Mouse (Mus musculus) MEL (cell line): ENCODE data around the gene Dgkg. TPM values are rescaled to one million over a fixed set of nuclear protein-coding genes. Genes with fewer than 3 reads are reported as not detected.

ENCODE experiments used
- DNase-seq: peaks from one replicate; pipeline ENCODE4 v3.0.0; 2011; ENCODE audit warnings: low read depth, low spot score
- H3K27ac ChIP-seq: 2 replicates; pipeline ENCODE4 v1.5.1; 2012; ENCODE audit warnings: low read depth, mild to moderate bottlenecking, control low read depth, low read length, moderate library complexity; ENCODE audit not compliant: control insufficient read depth
- H3K27me3 ChIP-seq, 2 experiments: fragments of 150-350 bp in 1 of 2; sonication (generic) in 1 of 2; 2 replicates each; pipeline ENCODE4 v1.6.1; 2012; ENCODE audit warnings: low read length in 2 of 2, mild to moderate bottlenecking in 2 of 2, improper control_type of control experiment in 1 of 2, moderate library complexity in 1 of 2; ENCODE audit not compliant: insufficient read depth in 2 of 2, control insufficient read depth in 1 of 2
- H3K36me3 ChIP-seq, 2 experiments: 2 replicates each; pipeline ENCODE4 v1.6.1; 2012 to 2014; ENCODE audit warnings: low read length in 2 of 2, improper control_type of control experiment in 1 of 2, inconsistent platforms in 1 of 2, mild to moderate bottlenecking in 1 of 2; ENCODE audit not compliant: insufficient read depth in 2 of 2, control insufficient read depth in 1 of 2
- H3K4me1 ChIP-seq, 2 experiments: fragments of 150-350 bp in 1 of 2; sonication (generic) in 1 of 2; 2 replicates each; pipeline ENCODE4 v1.6.1; 2012; ENCODE audit warnings: low read length in 2 of 2, improper control_type of control experiment in 1 of 2, mild to moderate bottlenecking in 1 of 2; ENCODE audit not compliant: insufficient read depth in 2 of 2, control insufficient read depth in 1 of 2
- H3K4me3 ChIP-seq, 2 experiments: fragments of 150-350 bp in 1 of 2; sonication (generic) in 1 of 2; 2 replicates each; pipeline ENCODE4 v1.5.1; 2012; ENCODE audit warnings: low read depth in 2 of 2, low read length in 2 of 2, mild to moderate bottlenecking in 2 of 2, moderate library complexity in 2 of 2, control low read depth in 1 of 2, improper control_type of control experiment in 1 of 2; ENCODE audit not compliant: control insufficient read depth in 1 of 2, insufficient read depth in 1 of 2
- H3K79me2 ChIP-seq: 2 replicates; pipeline ENCODE4 v1.6.1; 2012; ENCODE audit warnings: mild to moderate bottlenecking, low read length, moderate library complexity; ENCODE audit not compliant: control insufficient read depth, poor library complexity, insufficient read depth
- H3K9ac ChIP-seq: 2 replicates; pipeline ENCODE4 v1.6.1; 2012; ENCODE audit warnings: low read depth, mild to moderate bottlenecking, control low read depth, low read length, moderate library complexity; ENCODE audit not compliant: control insufficient read depth, poor library complexity, severe bottlenecking
- H3K9me3 ChIP-seq: fragments of 150-350 bp; sonication (generic); replicated peaks from 2 replicates; pipeline ENCODE4 v1.6.1; 2012; ENCODE audit warnings: mild to moderate bottlenecking, low read length, improper control_type of control experiment, moderate library complexity; ENCODE audit not compliant: insufficient read depth
- BHLHE40 ChIP-seq: IDR thresholded peaks from 2 replicates; pipeline ENCODE4 v1.6.1; 2012; ENCODE audit warnings: low read depth, mild to moderate bottlenecking, inconsistent platforms, low read length, improper control_type of control experiment, borderline replicate concordance
- CHD1 ChIP-seq: IDR thresholded peaks from 2 replicates; pipeline ENCODE4 v1.6.1; 2012; ENCODE audit warnings: low read depth, mild to moderate bottlenecking, inconsistent platforms, low read length, improper control_type of control experiment
- CHD2 ChIP-seq: IDR thresholded peaks from 2 replicates; pipeline ENCODE4 v1.6.1; 2011; ENCODE audit warnings: low read length, improper control_type of control experiment
- ELF1 ChIP-seq: IDR thresholded peaks from 2 replicates; pipeline ENCODE4 v1.6.1; 2014; ENCODE audit warnings: low read depth, mild to moderate bottlenecking, inconsistent platforms, low read length, improper control_type of control experiment, moderate library complexity
- EP300 ChIP-seq, 2 experiments: IDR thresholded peaks; 2 replicates each; pipeline ENCODE4 v1.6.1; 2011; ENCODE audit warnings: improper control_type of control experiment in 2 of 2, low read length in 2 of 2, low read depth in 1 of 2, mild to moderate bottlenecking in 1 of 2
- ETS1 ChIP-seq: IDR thresholded peaks from 2 replicates; pipeline ENCODE4 v1.6.1; 2012; ENCODE audit warnings: low read depth, mild to moderate bottlenecking, inconsistent platforms, low read length, improper control_type of control experiment, moderate library complexity
- GABPA ChIP-seq: IDR thresholded peaks from 2 replicates; pipeline ENCODE4 v1.6.1; 2012; ENCODE audit warnings: low read depth, mild to moderate bottlenecking, inconsistent platforms, low read length, improper control_type of control experiment, moderate library complexity
- HCFC1 ChIP-seq: IDR thresholded peaks from 2 replicates; pipeline ENCODE4 v1.6.1; 2012; ENCODE audit warnings: low read depth, mild to moderate bottlenecking, inconsistent platforms, low read length, improper control_type of control experiment, moderate library complexity
- JUND ChIP-seq: IDR thresholded peaks from 2 replicates; pipeline ENCODE4 v1.6.1; 2011; ENCODE audit warnings: low read depth, mild to moderate bottlenecking, improper control_type of control experiment, low read length
- KAT2A ChIP-seq: conservative IDR thresholded peaks from 2 replicates; pipeline ENCODE4 v1.6.1; 2012; ENCODE audit warnings: low read depth, low read length, improper control_type of control experiment, inconsistent platforms
- MAFK ChIP-seq: IDR thresholded peaks from 2 replicates; pipeline ENCODE4 v1.6.1; 2011; ENCODE audit warnings: low read depth, mild to moderate bottlenecking, low read length, improper control_type of control experiment, borderline replicate concordance
- MYB ChIP-seq: IDR thresholded peaks from 2 replicates; pipeline ENCODE4 v1.6.1; 2011; ENCODE audit warnings: mild to moderate bottlenecking, low read depth, low read length, improper control_type of control experiment
- NRF1 ChIP-seq: IDR thresholded peaks from 2 replicates; pipeline ENCODE4 v1.6.1; 2014; ENCODE audit warnings: low read depth, mild to moderate bottlenecking, inconsistent platforms, low read length, improper control_type of control experiment, moderate library complexity; ENCODE audit not compliant: poor library complexity, insufficient read depth, severe bottlenecking
- POLR2A ChIP-seq, 2 experiments: IDR thresholded peaks; 2 replicates each; pipeline ENCODE4 v1.6.1; 2011 to 2012; ENCODE audit warnings: low read length in 2 of 2, mild to moderate bottlenecking in 2 of 2, control low read depth in 1 of 2, improper control_type of control experiment in 1 of 2, low read depth in 1 of 2, moderate library complexity in 1 of 2; ENCODE audit not compliant: control insufficient read depth in 1 of 2, insufficient read depth in 1 of 2, poor library complexity in 1 of 2
- POLR2AphosphoS2 ChIP-seq: IDR thresholded peaks from 2 replicates; pipeline ENCODE4 v1.6.1; 2011; ENCODE audit warnings: low read length, improper control_type of control experiment
- RCOR1 ChIP-seq: IDR thresholded peaks from 2 replicates; pipeline ENCODE4 v1.6.1; 2012; ENCODE audit warnings: low read depth, mild to moderate bottlenecking, inconsistent platforms, low read length, improper control_type of control experiment
- SMC3 ChIP-seq: IDR thresholded peaks from 2 replicates; pipeline ENCODE4 v1.6.1; 2011; ENCODE audit warnings: low read depth, low read length, improper control_type of control experiment
- TCF12 ChIP-seq: IDR thresholded peaks from 2 replicates; pipeline ENCODE4 v1.6.1; 2014; ENCODE audit warnings: low read depth, mild to moderate bottlenecking, inconsistent platforms, low read length, improper control_type of control experiment, moderate library complexity
- USF2 ChIP-seq, 2 experiments: IDR thresholded peaks; 2 replicates each; pipeline ENCODE4 v1.6.1; 2011 to 2012; ENCODE audit warnings: improper control_type of control experiment in 2 of 2, low read length in 2 of 2, borderline replicate concordance in 1 of 2, inconsistent platforms in 1 of 2, low read depth in 1 of 2, mild to moderate bottlenecking in 1 of 2; ENCODE audit not compliant: insufficient read depth in 1 of 2
- ZC3H11A ChIP-seq: IDR thresholded peaks from 2 replicates; pipeline ENCODE4 v1.6.1; 2012; ENCODE audit warnings: low read depth, mild to moderate bottlenecking, inconsistent platforms, low read length, improper control_type of control experiment
- ZKSCAN1 ChIP-seq: IDR thresholded peaks from 2 replicates; pipeline ENCODE4 v1.6.1; 2012; ENCODE audit warnings: low read depth, mild to moderate bottlenecking, inconsistent platforms, low read length, improper control_type of control experiment, moderate library complexity
- ZMIZ1 ChIP-seq: IDR thresholded peaks from 2 replicates; pipeline ENCODE4 v1.6.1; 2012; ENCODE audit warnings: low read depth, mild to moderate bottlenecking, inconsistent platforms, low read length, improper control_type of control experiment, moderate library complexity
- ZNF384 ChIP-seq: IDR thresholded peaks from 2 replicates; pipeline ENCODE4 v1.6.1; 2012; ENCODE audit warnings: low read depth, mild to moderate bottlenecking, inconsistent platforms, low read length, improper control_type of control experiment
- polyA plus RNA-seq, 2 experiments: library from polyadenylated mRNA; stranded (reverse) in 1 of 2; unstranded in 1 of 2; fragments of >175 nt in 1 of 2; fragments of >200 nt in 1 of 2; gene quantifications; 2 replicates each; pipeline versions ENCODE4 v1.2.1 to v1.2.4; 2012; ENCODE audit warnings: low replicate concordance in 2 of 2, low read depth in 1 of 2; ENCODE audit not compliant: insufficient read length in 2 of 2, insufficient read depth in 1 of 2, missing spikeins in 1 of 2
- total RNA-seq: library from RNA; depleted of rRNA; stranded (reverse); fragments of 300-350 nt; gene quantifications from 2 replicates; pipeline ENCODE4 v1.2.3, GENCODE M21; 2012

Gene Dgkg
- total and polyA plus RNA-seq, 3 experiments: not detected

GRCm38 (mm10) chr16:22531041-22531440 lies 126.0 kb downstream of the Dgkg start:
- no peak for DNase-seq
- Histone ChIP-seq H3K9ac (no peak overlapping the region), H3K4me1 (no peaks in the 10 kb centered on the region), H3K79me2 (no peaks in the 10 kb centered on the region), H3K36me3 (no peaks in the 10 kb centered on the region), H3K9me3 (no peaks in the 10 kb centered on the region), H3K4me3 (no peak overlapping the region), H3K27me3 (no peaks in the 10 kb centered on the region), H3K27ac (no peak overlapping the region)
- TF ChIP-seq ELF1 (no peak), NRF1 (no peak), BHLHE40 (no peak), CHD1 (no peak), ZNF384 (no peak), ZKSCAN1 (no peak), POLR2AphosphoS2 (no peak), RCOR1 (no peak), TCF12 (no peak), EP300 (IDR thresholded peaks at IDR 0.05; ENCODE audit: low read depth in 1 of 2, low read length in 2 of 2) (no peak), SMC3 (no peak), ZC3H11A (no peak), MYB (no peak), USF2 (IDR thresholded peaks at IDR 0.05; ENCODE audit: borderline replicate concordance in 1 of 2, insufficient read depth in 1 of 2, low read depth in 1 of 2, low read length in 2 of 2) (no peak), GABPA (no peak), POLR2A (IDR thresholded peaks at IDR 0.05; ENCODE audit: control insufficient read depth in 1 of 2, insufficient read depth in 1 of 2, low read depth in 1 of 2, low read length in 2 of 2, poor library complexity in 1 of 2) (no peak), MAFK (no peak)

DNA sequence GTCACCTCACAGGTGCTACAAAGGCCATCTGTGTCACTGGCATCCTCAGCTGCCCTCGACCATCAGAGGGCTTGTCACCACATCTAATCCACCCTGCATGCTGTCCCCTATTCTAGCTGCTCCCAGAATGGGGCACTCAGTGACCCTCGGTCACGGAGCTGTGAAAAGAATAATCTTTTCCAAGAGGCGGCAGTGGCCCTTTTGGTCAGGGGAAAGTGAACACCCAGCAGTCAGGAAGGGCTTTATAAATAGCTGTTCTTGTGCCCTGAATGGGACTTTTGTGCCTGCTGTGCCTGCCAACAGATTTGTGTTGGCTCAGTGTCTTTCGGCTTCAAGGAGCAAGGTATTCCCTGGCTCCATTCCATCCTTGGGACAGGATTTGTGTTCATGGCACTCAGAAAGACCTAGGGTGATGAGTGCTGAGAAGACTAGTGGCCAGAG lies 129.5 kb downstream of the Dgkg start:
- Histone ChIP-seq H3K4me1 (no peaks in the 10 kb centered on the region), H3K79me2 (no peaks in the 10 kb centered on the region), H3K36me3 (no peaks in the 10 kb centered on the region), H3K4me3 (no peak overlapping the region), H3K9me3 (no peaks in the 10 kb centered on the region), H3K9ac (no peak overlapping the region), H3K27me3 (no peaks in the 10 kb centered on the region), H3K27ac (no peak overlapping the region)
- DNase-seq: no peak
- TF ChIP-seq CHD2: no peak
- TF ChIP-seq ETS1: no peak
- no peak for TF ChIP-seq CHD1
- no peak for TF ChIP-seq ZMIZ1
- no peak for TF ChIP-seq NRF1
- TF ChIP-seq JUND: no peak
- TF ChIP-seq MYB: no peak
- TF ChIP-seq ZC3H11A: no peak
- TF ChIP-seq KAT2A: no peak
- TF ChIP-seq HCFC1: no peak
